ENCODE assay signal across 18 mouse cellular contexts in the genomic region with DNA sequence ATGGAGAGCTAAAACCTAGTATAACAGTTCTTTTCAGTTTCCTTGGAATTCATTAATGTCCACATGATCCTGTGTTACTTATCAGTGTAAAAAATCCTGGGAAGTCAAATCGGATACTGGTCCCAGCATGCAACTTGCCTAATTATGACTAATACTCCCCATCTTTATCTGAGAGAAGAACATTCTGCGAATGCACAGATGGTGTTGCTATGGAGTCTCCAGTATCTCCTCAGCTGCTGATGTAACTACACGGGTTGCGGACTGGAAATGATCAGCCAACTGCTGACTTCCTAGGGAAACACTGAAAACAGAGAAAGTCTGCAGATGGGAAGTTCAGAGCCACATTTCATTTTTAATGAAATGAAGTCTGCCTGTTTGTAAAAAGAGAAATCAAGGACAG.
DNase-seq lines count a peak whose midpoint lies in the region; ATAC-seq and TF ChIP-seq lines count a peak whose summit lies in the region.
"Had no signal": no experiment of that assay in that cellular context is flagged by ENCODE, and none has a peak within 500 bp of the region (broad histone marks: within the 10 kb centered on the region; RNA-seq: fewer than 3 reads in every experiment).

No protein-coding gene starts in this region.

- no peak overlapping the region for H3K9ac ChIP-seq in forebrain, embryonic 15.5 days (replicated peaks)
- no peak overlapping the region for H3K9ac ChIP-seq in forebrain, embryonic 12.5 days
- no peak overlapping the region for H3K9ac ChIP-seq in stomach, postnatal 0 days (ENCODE audit: low read length)
- H3K9ac ChIP-seq: embryonic facial prominence, embryonic 15.5 days; hindbrain, embryonic 12.5 days; midbrain, embryonic 12.5 days had no signal

- TF ChIP-seq EP300 in stomach, postnatal 0 days (optimal IDR thresholded peaks at IDR 0.05), result no peak

- H3K9me3 ChIP-seq in forebrain, embryonic 15.5 days, result no peaks in the 10 kb centered on the region
- H3K9me3 ChIP-seq in forebrain, embryonic 12.5 days, result no peaks in the 10 kb centered on the region
- no peaks in the 10 kb centered on the region for H3K9me3 ChIP-seq in stomach, postnatal 0 days (ENCODE audit: control insufficient read depth, low read length)
- H3K9me3 ChIP-seq: embryonic facial prominence, embryonic 15.5 days; hindbrain, embryonic 12.5 days; midbrain, embryonic 12.5 days had no signal

- no peak overlapping the region for H3K4me3 ChIP-seq in forebrain, embryonic 15.5 days
- no peak overlapping the region for H3K4me3 ChIP-seq in forebrain, embryonic 12.5 days (replicated peaks)
- no peak overlapping the region for H3K4me3 ChIP-seq in stomach, postnatal 0 days (ENCODE audit: low read depth, low read length)
- H3K4me3 ChIP-seq: embryonic facial prominence, embryonic 15.5 days; hindbrain, embryonic 12.5 days; midbrain, embryonic 12.5 days had no signal

- peak; percentile 72; the same call in 1 of the 2 replicates for ATAC-seq in forebrain, embryonic 15.5 days (replicated peaks)
- no peak for ATAC-seq in forebrain, embryonic 12.5 days (ENCODE audit: low FRiP score)
- no peak for ATAC-seq in stomach, postnatal 0 days (ENCODE audit: low FRiP score, low TSS enrichment)
- ATAC-seq: intestine, embryonic 16.5 days; Patski had no signal

- H3K27me3 ChIP-seq in forebrain, embryonic 15.5 days, result no peaks in the 10 kb centered on the region
- no peaks in the 10 kb centered on the region for H3K27me3 ChIP-seq in forebrain, embryonic 12.5 days
- H3K27me3 ChIP-seq in stomach, postnatal 0 days (ENCODE audit: control insufficient read depth, insufficient read depth, low read length), result no peaks in the 10 kb centered on the region
- H3K27me3 ChIP-seq: embryonic facial prominence, embryonic 15.5 days; hindbrain, embryonic 12.5 days; midbrain, embryonic 12.5 days; Patski had no signal

- 53% methylated on average over 4 of the region's 4 CpGs for WGBS in forebrain, embryonic 15.5 days
- WGBS in forebrain, embryonic 12.5 days, result 84% methylated on average over 4 of the region's 4 CpGs
- 82% methylated on average over 4 of the region's 4 CpGs for WGBS in stomach, postnatal 0 days

- H3K27ac ChIP-seq in forebrain, embryonic 15.5 days (replicated peaks), result no peak overlapping the region
- no peak overlapping the region for H3K27ac ChIP-seq in forebrain, embryonic 12.5 days
- no peak overlapping the region for H3K27ac ChIP-seq in stomach, postnatal 0 days (replicated peaks)
- H3K27ac ChIP-seq: embryonic facial prominence, embryonic 15.5 days; hindbrain, embryonic 12.5 days; kidney, postnatal 0 days; macrophage; midbrain, embryonic 12.5 days had no signal

- no peak for TF ChIP-seq CTCF in stomach, postnatal 0 days (IDR thresholded peaks at IDR 0.05; ENCODE audit: low read depth)

- H3K4me1 ChIP-seq in forebrain, embryonic 15.5 days, result no peaks in the 10 kb centered on the region
- H3K4me1 ChIP-seq in forebrain, embryonic 12.5 days, result no peaks in the 10 kb centered on the region
- no peaks in the 10 kb centered on the region for H3K4me1 ChIP-seq in stomach, postnatal 0 days (replicated peaks; ENCODE audit: control insufficient read depth, insufficient read depth)
- H3K4me1 ChIP-seq: embryonic facial prominence, embryonic 15.5 days; hindbrain, embryonic 12.5 days; midbrain, embryonic 12.5 days had no signal

- H3K4me2 ChIP-seq in forebrain, embryonic 15.5 days (replicated peaks), result no peak overlapping the region
- no peak overlapping the region for H3K4me2 ChIP-seq in forebrain, embryonic 12.5 days
- H3K4me2 ChIP-seq in stomach, postnatal 0 days (replicated peaks; ENCODE audit: low read depth), result no peak overlapping the region
- H3K4me2 ChIP-seq: embryonic facial prominence, embryonic 15.5 days; hindbrain, embryonic 12.5 days; midbrain, embryonic 12.5 days had no signal

- peak; percentile 32 for DNase-seq in right cerebral cortex, adult 18-20 months
- no peak for DNase-seq in right cerebral cortex, postnatal 14 days
- DNase-seq in layer of hippocampus, adult 9-11 months, result peak; percentile 88
- DNase-seq in stomach, postnatal 0 days (ENCODE audit: low spot score), result no peak
- DNase-seq in gastrocnemius, postnatal 25 days, result no peak
- DNase-seq: B cell, adult 2 months; cerebellum, adult 2 months; lung, adult 2 months; thymus, postnatal 14 days had no signal

- no peaks in the 10 kb centered on the region for H3K36me3 ChIP-seq in forebrain, embryonic 15.5 days
- H3K36me3 ChIP-seq in forebrain, embryonic 12.5 days (replicated peaks), result no peaks in the 10 kb centered on the region
- no peaks in the 10 kb centered on the region for H3K36me3 ChIP-seq in stomach, postnatal 0 days (ENCODE audit: control insufficient read depth, insufficient read depth, low read length)
- H3K36me3 ChIP-seq: embryonic facial prominence, embryonic 15.5 days; hindbrain, embryonic 12.5 days; midbrain, embryonic 12.5 days had no signal

Comparison
In these comparisons a context has a peak if more than half of its experiments do, and no peak if none do; other contexts are left out.
1. DNase-seq: peak in right cerebral cortex, adult 18-20 months (single experiment) and layer of hippocampus, adult 9-11 months (single experiment); none in right cerebral cortex, postnatal 14 days (single experiment), stomach, postnatal 0 days (single experiment) and gastrocnemius, postnatal 25 days (single experiment).